Mouse (Mus musculus) adrenal gland, adult 8-10 months (tissue): ENCODE data around the gene 4931417E11Rik. TPM values are rescaled to one million over a fixed set of nuclear protein-coding genes. Genes with fewer than 3 reads are reported as not detected.

Experiments used
- DNase-seq: peaks from one replicate; pipeline ENCODE4 v3.0.0; 2022
- total RNA-seq, 4 experiments: library from RNA; stranded (reverse); gene quantifications; 2 replicates each; pipeline ENCODE4 v1.2.4; 2022

The 4931417E11Rik gene
- total RNA-seq, result not detected

DNA sequence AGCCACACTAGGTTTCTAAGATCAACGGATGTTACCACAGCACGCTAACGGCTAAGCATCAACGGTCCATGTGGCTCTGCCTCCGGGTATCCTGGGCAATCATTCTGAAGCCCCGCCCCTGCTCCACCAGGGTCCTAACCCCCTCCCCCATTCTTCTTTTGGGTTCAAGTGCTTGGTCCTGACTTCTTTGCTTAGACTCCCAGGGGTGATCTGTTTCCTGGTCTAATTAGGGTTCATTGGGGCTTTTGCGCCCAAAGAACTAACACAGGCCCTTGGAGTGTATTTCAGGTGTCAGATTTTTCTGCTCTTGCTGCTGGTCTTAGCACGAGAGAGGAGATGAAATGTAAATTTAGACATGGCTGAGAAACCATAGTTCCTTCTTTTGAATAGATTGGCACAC is at the start of gene 4931417E11Rik:
Gene 4931417E11Rik (minus strand): TSS at position 101 of the 400 bp plus-strand sequence.
- no peak for DNase-seq

DNA sequence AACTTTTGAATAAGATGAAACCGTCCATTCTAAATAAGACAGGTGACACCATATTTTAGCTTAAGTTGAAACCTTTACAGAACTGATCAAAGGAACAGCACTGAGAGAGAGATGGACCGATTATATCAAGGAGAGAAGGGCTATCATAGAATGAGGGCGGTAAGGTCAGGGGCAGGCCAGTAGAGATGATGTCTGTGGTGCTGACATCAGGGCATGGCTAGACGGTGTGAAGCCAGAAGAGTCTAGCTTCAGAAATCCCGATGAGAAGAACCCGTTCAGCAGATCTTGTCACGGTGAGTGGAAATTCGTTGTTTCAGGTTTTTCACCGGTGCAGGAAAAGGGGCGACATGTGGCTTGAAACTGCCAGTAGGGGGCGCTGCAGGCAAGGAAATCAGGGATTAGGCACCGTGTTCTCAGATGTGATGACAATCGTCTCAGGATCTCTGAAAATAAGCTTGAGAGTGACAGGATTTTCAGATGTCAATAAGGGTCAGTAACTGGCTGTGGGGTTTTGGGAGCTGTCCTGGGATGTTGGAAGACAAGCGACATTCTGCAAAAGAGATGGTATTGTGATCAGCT is 48.4 kb upstream of the 4931417E11Rik start:
- peak; percentile 7 for DNase-seq

DNA sequence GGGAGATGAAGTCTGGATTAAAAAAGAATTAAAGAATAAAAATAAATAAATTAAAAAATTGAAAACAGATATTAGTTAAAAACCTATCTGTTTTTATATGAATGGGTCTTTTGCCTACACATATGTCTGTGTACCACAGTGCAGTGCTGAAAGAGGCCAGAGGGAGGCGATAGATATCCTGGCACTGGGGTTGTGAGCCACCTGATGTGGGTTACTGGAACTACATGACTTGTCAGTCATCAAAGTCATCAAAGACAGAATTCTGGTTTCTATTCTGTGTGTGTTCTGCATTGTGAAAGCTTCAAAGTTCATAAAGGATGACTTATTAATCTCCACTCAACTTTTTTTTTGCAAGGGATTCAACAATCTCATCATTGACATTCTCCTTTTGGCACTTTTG is 43.4 kb upstream of the 4931417E11Rik start:
- no peak for DNase-seq

DNA sequence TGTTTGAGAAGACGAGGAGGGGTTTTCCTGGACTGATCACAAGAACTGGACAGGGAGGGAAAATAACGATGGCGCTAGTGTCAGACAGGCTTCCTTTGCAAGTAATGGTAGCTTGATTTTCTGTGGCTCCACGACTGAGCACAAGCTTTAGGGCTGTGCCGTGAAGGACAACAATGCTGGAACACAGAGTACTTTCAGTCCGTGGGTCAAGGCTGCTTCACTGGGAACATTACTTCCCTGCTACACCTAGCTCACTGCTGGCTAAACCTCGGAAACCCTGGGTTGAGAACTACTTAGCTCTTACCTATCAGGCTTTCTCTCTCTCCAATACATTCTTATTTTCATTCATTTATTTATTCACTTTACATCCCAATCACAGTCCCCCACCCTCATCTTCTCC is 30.2 kb upstream of the 4931417E11Rik start:
- no peak for DNase-seq

DNA sequence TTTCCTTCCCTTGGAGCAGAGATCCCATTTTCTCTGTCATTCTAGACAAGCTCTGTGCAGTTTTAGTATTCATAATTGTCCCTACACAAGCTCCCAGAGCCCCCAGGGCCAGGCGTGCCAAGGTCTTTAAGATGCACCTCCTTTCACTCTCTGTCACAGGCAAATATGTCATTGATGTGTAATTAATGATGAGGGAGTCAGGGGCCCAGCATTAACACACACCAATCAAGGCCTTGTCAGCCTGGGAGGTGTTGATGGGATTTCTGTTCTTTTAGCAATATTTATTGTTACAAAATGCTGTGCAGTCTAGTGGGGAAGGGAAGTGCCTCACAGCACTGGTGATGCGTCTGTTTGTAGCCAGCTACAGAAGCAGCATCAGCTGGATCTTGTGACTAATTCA is 27.9 kb upstream of the 4931417E11Rik start:
- no peak for DNase-seq

DNA sequence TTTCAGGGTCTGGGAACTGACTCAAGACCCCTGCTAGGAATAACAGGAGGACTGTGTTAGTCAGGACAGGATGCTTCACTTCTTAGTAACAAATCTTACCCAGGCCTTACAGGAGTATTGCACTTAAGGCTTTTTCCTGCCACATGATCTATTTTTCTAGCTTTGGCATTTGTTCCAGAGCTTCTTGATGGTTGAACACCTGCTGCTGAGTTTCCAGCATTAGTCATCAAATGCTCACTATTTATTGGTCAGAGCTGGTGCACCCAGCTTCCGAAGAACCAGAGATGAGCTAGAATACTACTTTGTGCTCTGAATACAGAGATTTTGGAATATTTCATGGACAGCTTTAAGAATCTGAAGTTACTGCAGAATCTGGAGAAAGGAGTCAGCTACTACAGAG is 21.1 kb upstream of the 4931417E11Rik start:
- no peak for DNase-seq

DNA sequence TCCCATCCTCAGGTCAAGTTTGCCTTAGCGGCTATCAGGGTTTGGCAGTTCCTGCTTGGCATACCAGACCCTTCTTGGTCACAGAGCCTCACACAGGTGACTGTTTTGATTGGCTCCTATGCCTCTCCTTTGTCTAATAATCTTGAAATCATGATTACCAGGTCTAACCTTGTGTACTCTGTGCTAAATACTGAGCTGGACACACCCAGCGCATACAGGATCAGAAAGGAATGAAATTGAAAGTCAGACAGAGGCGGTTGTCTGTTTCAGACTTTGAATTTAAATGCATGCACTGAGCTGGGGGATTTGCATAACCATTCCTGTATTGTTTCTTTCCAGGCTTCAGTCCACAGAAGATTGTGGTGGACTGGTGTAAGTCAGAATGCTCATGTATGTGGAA is 16.1 kb upstream of the 4931417E11Rik start:
- no peak for DNase-seq

DNA sequence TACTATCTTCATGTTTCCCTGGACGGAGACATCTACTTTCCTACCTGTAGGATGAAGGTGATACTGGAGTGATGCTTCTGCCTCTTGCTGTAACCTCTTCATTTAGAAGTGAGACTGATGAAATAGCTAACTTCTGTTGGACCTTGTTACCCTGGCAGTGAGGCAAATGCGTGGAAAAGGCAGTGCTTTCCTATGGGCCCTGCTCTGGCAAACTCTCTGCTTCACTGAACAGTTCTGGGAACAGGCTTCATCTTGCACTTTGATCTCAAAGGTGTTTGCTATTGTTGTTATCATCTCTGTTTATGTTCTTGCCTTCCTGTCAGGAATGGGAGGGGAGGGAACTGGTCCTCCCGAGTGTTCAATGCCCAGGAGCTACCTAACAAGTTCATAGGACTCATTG is 3.4 kb downstream of the 4931417E11Rik start:
- no peak for DNase-seq

DNA sequence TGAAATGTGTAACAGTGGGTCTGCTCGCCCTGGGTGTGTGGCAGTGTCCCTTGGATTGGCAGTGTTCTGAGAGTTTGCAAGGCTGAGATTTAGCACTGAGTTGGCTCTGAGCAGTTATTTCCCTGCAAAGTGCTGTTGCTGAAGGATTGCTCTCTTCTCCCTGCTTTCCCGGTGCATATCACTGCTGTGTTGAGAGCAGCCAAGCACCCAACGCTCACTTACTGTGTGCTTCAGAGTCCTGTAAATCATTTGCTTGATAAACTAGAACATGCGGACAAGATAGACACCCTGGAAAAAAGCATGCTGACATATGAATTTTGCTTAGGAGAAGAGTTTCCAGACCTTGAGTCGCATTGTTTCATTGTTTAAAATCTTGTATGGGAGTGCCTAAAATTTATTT is 6.9 kb downstream of the 4931417E11Rik start:
- no peak for DNase-seq

DNA sequence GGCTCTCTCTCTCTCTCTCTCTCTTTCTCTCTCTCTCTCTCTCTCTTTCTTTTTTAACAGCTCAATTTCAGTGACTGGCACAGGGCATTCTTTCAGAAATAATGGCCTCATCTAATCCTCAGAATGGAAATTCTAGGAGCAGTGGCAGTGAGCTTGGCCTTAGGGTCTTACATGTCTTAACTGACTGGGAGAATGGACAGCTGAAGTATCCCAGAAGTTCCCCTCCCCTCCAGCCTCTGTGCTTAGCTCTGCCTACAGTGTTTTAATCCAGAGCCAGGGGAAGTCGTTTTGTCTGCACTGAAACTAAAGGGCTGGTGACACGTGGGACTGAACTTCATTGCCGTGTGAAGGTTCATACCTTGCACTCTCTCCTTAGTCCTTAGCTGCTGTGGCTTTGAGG is 35.6 kb downstream of the 4931417E11Rik start:
- DNase-seq, result no peak

DNA sequence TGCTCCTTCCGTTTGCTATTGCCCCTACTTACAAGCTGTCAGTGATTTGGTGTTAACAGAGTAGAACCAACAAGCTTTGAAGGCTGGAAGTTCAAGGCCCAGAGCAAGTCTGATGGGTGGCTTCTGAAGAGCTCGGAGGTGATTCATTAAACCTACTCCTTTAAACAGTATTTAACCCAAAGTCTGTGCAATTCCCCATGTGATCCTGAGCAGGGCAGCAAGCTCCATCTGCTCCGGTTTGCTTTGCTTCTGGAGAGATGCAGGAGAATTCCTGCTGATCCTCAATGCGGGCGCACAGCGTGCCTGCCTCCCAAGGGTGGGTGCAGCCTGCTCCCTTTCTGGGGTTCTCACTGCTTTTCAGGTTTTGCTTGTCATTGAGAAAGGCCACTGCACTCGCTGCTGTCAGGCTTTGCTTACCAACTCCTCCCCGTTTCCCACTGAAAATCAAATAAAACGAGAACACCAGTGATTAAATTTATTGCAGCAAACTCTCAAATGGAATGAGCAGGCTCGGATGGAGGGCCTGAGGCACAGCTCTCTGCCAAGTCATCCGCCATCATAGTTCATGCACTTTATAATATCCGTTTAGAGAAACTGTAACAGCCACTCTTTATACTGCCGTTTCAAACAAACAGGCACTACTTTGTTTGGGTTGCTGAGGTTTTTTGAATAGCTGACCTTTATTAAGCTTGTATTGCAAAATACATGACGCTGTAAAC is 40.7 kb downstream of the 4931417E11Rik start:
- peak; percentile 5 for DNase-seq

DNA sequence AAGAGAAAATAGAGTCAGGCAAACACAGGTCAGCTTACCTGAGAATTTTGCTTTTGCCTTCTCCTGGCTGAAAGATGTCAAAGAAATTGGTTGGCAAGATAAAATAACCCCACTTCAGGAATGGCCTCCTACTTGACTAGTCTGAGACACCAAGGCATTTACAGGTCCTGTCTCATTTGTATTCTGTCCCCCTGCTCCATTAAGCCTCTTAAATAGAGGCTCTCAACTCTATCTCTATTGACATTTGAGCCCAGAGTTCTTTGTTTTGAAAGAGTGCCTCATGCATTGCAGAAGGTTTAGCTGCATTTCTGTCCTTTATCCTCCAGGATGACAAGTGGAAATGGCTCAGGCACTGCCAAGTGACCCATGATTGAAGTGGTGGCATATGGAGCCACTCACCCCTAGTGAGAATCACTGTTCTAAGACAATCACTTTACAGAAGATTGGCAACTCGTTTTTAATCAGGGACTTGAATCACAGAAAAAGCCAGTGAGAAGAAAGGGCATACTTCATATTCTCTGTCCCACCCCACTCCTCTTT is 42.1 kb downstream of the 4931417E11Rik start:
- DNase-seq, result no peak

Other genes with a start within 250 kb of the 4931417E11Rik start
- gene Dnah6, start 248.0 kb downstream of the 4931417E11Rik start, total RNA-seq, result under 1 TPM in 2 of 4 experiments, not detected in 2; 0.06 to 0.07 TPM
- gene Suclg1, start 221.3 kb downstream of the 4931417E11Rik start, total RNA-seq, result 100 to 1,000 TPM; 193 to 275 (median 235) TPM